Mouse (Mus musculus): Measurements from ENCODE around the gene Frmpd2.

GRCm38 (mm10) chr14:33525272-33525983 lies 53.9 kb downstream of the Frmpd2 start:
- no peak for TF ChIP-seq POLR2A (IDR thresholded peaks at IDR 0.05; ENCODE audit: control insufficient read depth, extremely low read depth, insufficient read depth, low read length, poor library complexity)
- no peak for TF ChIP-seq CTCF (IDR thresholded peaks at IDR 0.05; ENCODE audit: borderline replicate concordance, control insufficient read depth, extremely low read depth, insufficient read depth, low read length, poor library complexity)

Measured in thymus, adult 2 months (tissue).